In the genomic region with DNA sequence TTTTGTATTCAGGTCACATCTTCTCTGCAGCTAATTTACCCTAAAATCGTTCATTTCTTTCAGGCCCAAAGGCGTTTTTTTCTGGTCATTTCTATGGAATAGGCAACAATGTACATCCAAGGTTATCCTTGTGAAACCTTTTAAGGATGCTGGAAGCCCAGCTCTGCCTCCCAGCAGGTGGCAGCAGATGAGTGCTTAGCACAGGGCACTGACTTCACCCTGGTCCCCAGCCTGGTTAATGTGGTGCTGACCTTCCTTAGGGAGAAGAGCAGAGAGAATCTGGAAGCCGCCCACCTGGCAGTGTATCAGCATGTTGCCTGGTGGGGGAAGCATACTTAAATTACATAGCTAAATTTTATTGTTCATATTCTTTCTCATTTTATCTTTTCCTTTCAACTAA, we compare ENCODE assay signal across 8 mouse cellular contexts. TPM values are rescaled to one million over a fixed set of nuclear protein-coding genes. Genes with fewer than 3 reads are reported as not detected.
DNase-seq lines count a peak whose midpoint lies in the region; ATAC-seq and TF ChIP-seq lines count a peak whose summit lies in the region.
"Had no signal": no experiment of that assay in that cellular context is flagged by ENCODE, and none has a peak within 500 bp of the region (broad histone marks: within the 10 kb centered on the region; RNA-seq: fewer than 3 reads in every experiment).

No protein-coding gene starts in this region.

- H3K9ac ChIP-seq in ES-E14 (ENCODE audit: insufficient read depth, low read depth, low read length, poor library complexity, severe bottlenecking), result no peak overlapping the region
- H3K9ac ChIP-seq in midbrain, postnatal 0 days (replicated peaks; ENCODE audit: low read length, poor library complexity, severe bottlenecking), result no peak overlapping the region
- H3K9ac ChIP-seq: limb, embryonic 12.5 days had no signal

- no peaks in the 10 kb centered on the region for H3K79me3 ChIP-seq in C2C12 (ENCODE audit: low read depth)

- no peak for ATAC-seq in midbrain, postnatal 0 days (ENCODE audit: low FRiP score)

- peak; percentile 67 for TF ChIP-seq CTCF in C2C12 (IDR thresholded peaks at IDR 0.05; ENCODE audit: control insufficient read depth, insufficient read depth, insufficient read length)
- TF ChIP-seq CTCF in midbrain, postnatal 0 days (IDR thresholded peaks at IDR 0.05), result peak; percentile 92

- H3K36me3 ChIP-seq in C2C12 (ENCODE audit: control insufficient read depth, insufficient read depth), result no peaks in the 10 kb centered on the region
- no peaks in the 10 kb centered on the region for H3K36me3 ChIP-seq in ES-E14 (ENCODE audit: control insufficient read depth, insufficient read depth, low read length, poor library complexity, severe bottlenecking)
- H3K36me3 ChIP-seq in midbrain, postnatal 0 days (ENCODE audit: insufficient read depth, low read length), result no peaks in the 10 kb centered on the region
- H3K36me3 ChIP-seq: limb, embryonic 12.5 days had no signal

- no peak overlapping the region for H3K27ac ChIP-seq in ES-E14 (ENCODE audit: insufficient read depth, low read depth, low read length, poor library complexity, severe bottlenecking)
- no peak overlapping the region for H3K27ac ChIP-seq in midbrain, postnatal 0 days (ENCODE audit: low read depth, low read length)
- H3K27ac ChIP-seq: limb, embryonic 12.5 days had no signal

- no peaks in the 10 kb centered on the region; a peak in 1 of 4 replicates for H3K4me1 ChIP-seq in ES-E14 (ENCODE audit: control insufficient read depth in 2 of 2, insufficient read depth in 2 of 2, low read length in 2 of 2, poor library complexity in 1 of 2)
- peaks cover 9% of the 10 kb centered on the region for H3K4me1 ChIP-seq in midbrain, postnatal 0 days (ENCODE audit: insufficient read depth, low read length)

- H3K79me2 ChIP-seq in C2C12 (ENCODE audit: control insufficient read depth, insufficient read depth), result no peaks in the 10 kb centered on the region

- DNase-seq in ES-E14 (ENCODE audit: low read depth, low spot score), result peak; percentile 25
- DNase-seq in cerebellum, postnatal 14 days, result peak; percentile 66 to 76
- peak; percentile 52 to 78 for DNase-seq in gastrocnemius, postnatal 4 days (ENCODE audit: low spot score in 2 of 2)
- DNase-seq in layer of hippocampus, postnatal 14 days (ENCODE audit: low spot score in 2 of 2), result peak; percentile 43 to 69
- peak; percentile 75 for DNase-seq in midbrain, postnatal 0 days (ENCODE audit: low spot score)
- DNase-seq in thymus, postnatal 0 days (ENCODE audit: low spot score), result peak; percentile 24

- no peaks in the 10 kb centered on the region for H3K9me3 ChIP-seq in ES-E14 (ENCODE audit: control insufficient read depth, insufficient read depth, low read depth, low read length)
- no peaks in the 10 kb centered on the region for H3K9me3 ChIP-seq in midbrain, postnatal 0 days (ENCODE audit: low read length)
- H3K9me3 ChIP-seq: limb, embryonic 12.5 days had no signal

- no peak overlapping the region for H3ac ChIP-seq in C2C12 (ENCODE audit: control insufficient read depth, insufficient read length, low read depth)

- 32% methylated on average over 3 of the region's 3 CpGs for WGBS in midbrain, postnatal 0 days

- H3K27me3 ChIP-seq in C2C12 (ENCODE audit: control insufficient read depth, insufficient read depth, insufficient read length), result no peaks in the 10 kb centered on the region
- H3K27me3 ChIP-seq in midbrain, postnatal 0 days (ENCODE audit: insufficient read depth, low read length), result no peaks in the 10 kb centered on the region
- H3K27me3 ChIP-seq: limb, embryonic 12.5 days had no signal

- H3K4me2 ChIP-seq in midbrain, postnatal 0 days (ENCODE audit: low read depth, low read length, poor library complexity, severe bottlenecking), result no peak overlapping the region
- H3K4me2 ChIP-seq: limb, embryonic 12.5 days had no signal

- H3K4me3 ChIP-seq in C2C12 (ENCODE audit: insufficient read depth, poor library complexity, severe bottlenecking), result no peak overlapping the region
- no peak overlapping the region for H3K4me3 ChIP-seq in ES-E14 (ENCODE audit: insufficient read depth in 1 of 2, low read depth in 1 of 2, low read length in 2 of 2, poor library complexity in 1 of 2, severe bottlenecking in 1 of 2)
- no peak overlapping the region for H3K4me3 ChIP-seq in midbrain, postnatal 0 days (ENCODE audit: low read depth, low read length)
- H3K4me3 ChIP-seq: limb, embryonic 12.5 days had no signal

- in situ Hi-C loops in ES-E14 (cut with MboI; ENCODE audit: low sequenced_read_pairs in 2 of 2, unreplicated experiment in 2 of 2), result no loop called here

TF ChIP-seq in C2C12, 6 proteins besides CTCF, POLR2A, EP300 and RAD21:
- TF ChIP-seq MYOD1 (IDR thresholded peaks at IDR 0.05; ENCODE audit: control insufficient read depth, insufficient read length, low read depth) (no peak), MYOG (IDR thresholded peaks at IDR 0.05; ENCODE audit: control insufficient read depth, extremely low read depth, insufficient read length) (no peak), MAX (IDR thresholded peaks at IDR 0.05) (no peak), CEBPB (IDR thresholded peaks at IDR 0.05; ENCODE audit: low read depth) (no peak), USF1 (IDR thresholded peaks at IDR 0.05; ENCODE audit: low read depth) (no peak), FOSL1 (IDR thresholded peaks at IDR 0.05; ENCODE audit: insufficient read depth, low read length, poor library complexity, severe bottlenecking) (no peak)

TF ChIP-seq in ES-E14, 5 proteins besides CTCF, POLR2A, EP300 and RAD21:
- TF ChIP-seq ZC3H11A (IDR thresholded peaks at IDR 0.05; ENCODE audit: borderline replicate concordance, low read depth, low read length) (0 out of 2 replicates have a peak, but pooled peaks have one; percentile 9), ZNF384 (IDR thresholded peaks at IDR 0.05; ENCODE audit: low read depth, low read length) (no peak)

RNA-seq across cellular contexts. Expression of gene Mmaa, which starts 3.0 kb away (rescaled TPM):
- 4.1 TPM for polyA plus RNA-seq in C2C12 (2012; fragmentation: generic; extraction: Trizol)
- total RNA-seq in ES-E14 (2012; rRNA removed), result 2.4 and 3.0 TPM in 2 replicates
- total RNA-seq in gastrocnemius, postnatal 4 days (2021), result 10 to 100 TPM; 13.5 to 15.4 TPM
- total RNA-seq in layer of hippocampus, postnatal 14 days (2021), result 10 to 100 TPM; 18.7 to 20.0 TPM
- total RNA-seq in midbrain, postnatal 0 days (2014; rRNA removed), result 9.4 and 14.2 TPM in 2 replicates
- 11.3 and 11.8 TPM in 2 replicates for polyA plus RNA-seq in midbrain, postnatal 0 days (2015; fragmentation: Nextera tagmentation; extraction: Ambion mirVana)
- 6.9 and 8.8 TPM in 2 replicates for polyA plus RNA-seq in thymus, postnatal 0 days (2015; fragmentation: Nextera tagmentation; extraction: Ambion mirVana)

RNA-seq across cellular contexts. Expression of gene 1700011L22Rik, which starts 49.4 kb away (rescaled TPM):
- polyA plus RNA-seq in C2C12 (2012; fragmentation: generic; extraction: Trizol), result not detected
- not detected in 2 replicates for total RNA-seq in ES-E14 (2012; rRNA removed)
- not detected for total RNA-seq in gastrocnemius, postnatal 4 days (2021)
- total RNA-seq in layer of hippocampus, postnatal 14 days (2021), result not detected
- total RNA-seq in midbrain, postnatal 0 days (2014; rRNA removed), result not detected in 2 replicates
- polyA plus RNA-seq in midbrain, postnatal 0 days (2015; fragmentation: Nextera tagmentation; extraction: Ambion mirVana), result not detected in 2 replicates
- polyA plus RNA-seq in thymus, postnatal 0 days (2015; fragmentation: Nextera tagmentation; extraction: Ambion mirVana), result not detected in 2 replicates
- polyA plus RNA-seq: limb, embryonic 12.5 days had no signal

Comparison
In these comparisons a context has a peak if more than half of its experiments do, and no peak if none do; other contexts are left out.
1. DNase-seq: peak in every context shown above with its lines; median percentile 75 in midbrain, postnatal 0 days; 71 in cerebellum, postnatal 14 days; 65 in gastrocnemius, postnatal 4 days; 56 in layer of hippocampus, postnatal 14 days; 25 in ES-E14; 24 in thymus, postnatal 0 days.